Mouse (Mus musculus) liver, adult 2 months (tissue): ENCODE data around the gene Kti12. TPM values are rescaled to one million over a fixed set of nuclear protein-coding genes. Genes with fewer than 3 reads are reported as not detected.

Experiments
- DNase-seq: peaks from one replicate; pipeline ENCODE4 v3.0.0-alpha.2; 2011; ENCODE audit warnings: low read depth, low spot score; ENCODE audit errors: extremely low read depth
- H3K27ac ChIP-seq: fragments of 200-500 bp; replicated peaks from 2 replicates; pipeline ENCODE4 v1.5.1; 2012; ENCODE audit warnings: low read depth, mild to moderate bottlenecking, control low read depth, inconsistent platforms, low read length; ENCODE audit not compliant: insufficient read depth
- H3K27me3 ChIP-seq: fragments of 200-500 bp; 2 replicates; pipeline ENCODE4 v1.6.1; 2012; ENCODE audit warnings: mild to moderate bottlenecking, moderate library complexity, low read length, inconsistent platforms; ENCODE audit not compliant: control insufficient read depth, insufficient read depth
- H3K36me3 ChIP-seq: fragments of 200-500 bp; 2 replicates; pipeline ENCODE4 v1.6.1; 2012; ENCODE audit warnings: low read length, inconsistent platforms; ENCODE audit not compliant: control insufficient read depth, insufficient read depth
- H3K4me1 ChIP-seq: fragments of 200-500 bp; 2 replicates; pipeline ENCODE4 v1.6.1; 2011; ENCODE audit warnings: low read length; ENCODE audit not compliant: control insufficient read depth, insufficient read depth
- H3K4me3 ChIP-seq: fragments of 200-500 bp; 2 replicates; pipeline ENCODE4 v1.5.1; 2011; ENCODE audit warnings: low read depth, mild to moderate bottlenecking, control low read depth, low read length, moderate library complexity; ENCODE audit not compliant: insufficient read depth
- H3K79me2 ChIP-seq: fragments of 200-500 bp; 2 replicates; pipeline ENCODE4 v1.6.1; 2012; ENCODE audit warnings: inconsistent platforms, mild to moderate bottlenecking, low read length, moderate library complexity; ENCODE audit not compliant: control insufficient read depth, insufficient read depth
- H3K9ac ChIP-seq: fragments of 200-500 bp; 2 replicates; pipeline ENCODE4 v1.6.1; 2012; ENCODE audit warnings: low read depth, mild to moderate bottlenecking, control low read depth, inconsistent platforms, low read length
- CTCF ChIP-seq: fragments of 200-500 bp; IDR thresholded peaks from 2 replicates; pipeline ENCODE4 v1.5.1; 2011; ENCODE audit warnings: low read depth, low read length, control low read depth
- POLR2A ChIP-seq: fragments of 200-500 bp; IDR thresholded peaks from 2 replicates; pipeline ENCODE4 v1.6.1; 2011; ENCODE audit warnings: low read length, control low read depth; ENCODE audit not compliant: insufficient read depth; ENCODE audit errors: extremely low read depth
- WGBS: fragments of 180-500 bp; shearing (Covaris S2); methylation state at CpG from one replicate; pipeline ENCODE4 v1.1.7; 2018; 5-methylcytosine and 5-hydroxymethylcytosine counted together
- polyA plus RNA-seq: library from polyadenylated mRNA; depleted of rRNA; stranded (reverse); fragments of >200 nt; gene quantifications from 2 replicates; pipeline ENCODE4 v1.2.3, GENCODE M21; 2012; rRNA removed
- total RNA-seq: library from RNA; depleted of rRNA; stranded (reverse); fragments of >200 nt; gene quantifications from 2 replicates; pipeline ENCODE4 v1.2.3, GENCODE M21; 2014; rRNA removed

The Kti12 gene
- total and polyA plus RNA-seq, 2 experiments = 8.1 to 32.0 TPM

- H3K36me3 ChIP-seq = no peaks in the 10 kb centered on the region
- WGBS = 84% methylated on average over 5 of the region's 5 CpGs
- no peak overlapping the region for H3K27ac ChIP-seq
- no peak overlapping the region for H3K9ac ChIP-seq
- H3K4me1 ChIP-seq = no peaks in the 10 kb centered on the region
- H3K79me2 ChIP-seq = no peaks in the 10 kb centered on the region
- TF ChIP-seq POLR2A = no peak
- TF ChIP-seq CTCF = no peak
- H3K27me3 ChIP-seq = no peaks in the 10 kb centered on the region
- no peak overlapping the region for H3K4me3 ChIP-seq
- DNase-seq = no peak
Measured at GRCm38 (mm10) chr4:108873746-108874145, 26.2 kb downstream of the Kti12 start.

- Histone ChIP-seq H3K79me2 (no peaks in the 10 kb centered on the region), H3K4me3 (no peak overlapping the region), H3K9ac (no peak overlapping the region), H3K4me1 (0 out of 2 replicates have a peak, but pooled peaks cover 5% of the 10 kb centered on the region), H3K27ac (no peak overlapping the region), H3K27me3 (peaks cover 8% of the 10 kb centered on the region), H3K36me3 (no peaks in the 10 kb centered on the region)
- DNase-seq = no peak
- 90% methylated on average over 6 of the region's 6 CpGs for WGBS
- TF ChIP-seq CTCF (no peak), POLR2A (no peak)
Measured at GRCm38 (mm10) chr4:108877901-108878300, 30.3 kb downstream of the Kti12 start.

GRCm38 (mm10) chr4:108878963-108879822 is 31.6 kb downstream of the Kti12 start, which contains the start of gene Rab3b:
Gene Rab3b (plus strand): TSS chr4:108879063.
- H3K36me3 ChIP-seq = no peaks in the 10 kb centered on the region
- no peak within 1 kb of the TSS for H3K27ac ChIP-seq
- peaks cover 8% of the 10 kb centered on the region for H3K27me3 ChIP-seq
- peak within 1 kb of the TSS; percentile 66 for H3K4me3 ChIP-seq
- H3K9ac ChIP-seq = peak within 1 kb of the TSS; percentile 55; the same call in 1 of the 2 replicates
- WGBS = 2% methylated on average over 46 of the region's 46 CpGs
- no peaks in the 10 kb centered on the region for H3K79me2 ChIP-seq
- TF ChIP-seq CTCF = no peak
- peak; percentile 4 for DNase-seq
- 0 out of 2 replicates have a peak, but pooled peaks cover 5% of the 10 kb centered on the region for H3K4me1 ChIP-seq

- no peak for TF ChIP-seq CTCF
- no peak for TF ChIP-seq POLR2A
- H3K36me3 ChIP-seq = no peaks in the 10 kb centered on the region
- DNase-seq = no peak
Measured at GRCm38 (mm10) chr4:108883815-108884214, 36.2 kb downstream of the Kti12 start.

GRCm38 (mm10) chr4:108887456-108887855 is 39.9 kb downstream of the Kti12 start:
- Histone ChIP-seq H3K79me2 (no peaks in the 10 kb centered on the region), H3K27me3 (no peaks in the 10 kb centered on the region), H3K4me1 (no peaks in the 10 kb centered on the region), H3K4me3 (no peak overlapping the region), H3K36me3 (no peaks in the 10 kb centered on the region), H3K9ac (no peak overlapping the region), H3K27ac (no peak overlapping the region)
- TF ChIP-seq POLR2A = no peak
- no peak for TF ChIP-seq CTCF
- WGBS = 90% methylated on average over 4 of the region's 4 CpGs
- DNase-seq = no peak

More at GRCm38 (mm10) chr4:108883815-108884214, 36.2 kb downstream of the Kti12 start:
- H3K27ac ChIP-seq = no peak overlapping the region
- peaks cover 7% of the 10 kb centered on the region for H3K27me3 ChIP-seq
- no peaks in the 10 kb centered on the region for H3K79me2 ChIP-seq
- no peak overlapping the region for H3K9ac ChIP-seq
- H3K4me1 ChIP-seq = 0 out of 2 replicates have a peak, but pooled peaks cover 5% of the 10 kb centered on the region
- no peak overlapping the region for H3K4me3 ChIP-seq
- WGBS = 69% methylated on average over 13 of the region's 13 CpGs

GRCm38 (mm10) chr4:108890876-108891275 is 43.3 kb downstream of the Kti12 start:
- H3K9ac ChIP-seq = no peak overlapping the region
- H3K79me2 ChIP-seq = no peaks in the 10 kb centered on the region
- no peaks in the 10 kb centered on the region for H3K4me1 ChIP-seq
- no peaks in the 10 kb centered on the region for H3K27me3 ChIP-seq
- H3K4me3 ChIP-seq = no peak overlapping the region
- TF ChIP-seq POLR2A (no peak), CTCF (no peak)
- 85% methylated on average over 6 of the region's 6 CpGs for WGBS
- no peaks in the 10 kb centered on the region for H3K36me3 ChIP-seq
- DNase-seq = no peak
- no peak overlapping the region for H3K27ac ChIP-seq

Other genes with a start within 250 kb of the Kti12 start
- 7.1 and 8.7 TPM in 2 replicates for gene Cc2d1b, start 227.8 kb upstream of the Kti12 start, total RNA-seq
- 6.7 and 9.5 TPM in 2 replicates for gene Cc2d1b, start 227.8 kb upstream of the Kti12 start, polyA plus RNA-seq
- 0.40 and 0.46 TPM in 2 replicates for gene 3110021N24Rik, start 128.1 kb upstream of the Kti12 start, total RNA-seq
- gene 3110021N24Rik, start 128.1 kb upstream of the Kti12 start, polyA plus RNA-seq = not detected in 2 replicates
- 15.0 and 15.4 TPM in 2 replicates for gene Zfyve9, start 67.0 kb upstream of the Kti12 start, total RNA-seq
- 2.1 and 2.2 TPM in 2 replicates for gene Zfyve9, start 67.0 kb upstream of the Kti12 start, polyA plus RNA-seq
- 27.3 and 29.9 TPM in 2 replicates for gene Btf3l4, start 14.2 kb upstream of the Kti12 start, total RNA-seq
- 7.0 and 8.1 TPM in 2 replicates for gene Btf3l4, start 14.2 kb upstream of the Kti12 start, polyA plus RNA-seq
- gene Txndc12, start 13.2 kb upstream of the Kti12 start, total RNA-seq = 38.1 and 41.4 TPM in 2 replicates
- gene Txndc12, start 13.2 kb upstream of the Kti12 start, polyA plus RNA-seq = 15.3 and 19.4 TPM in 2 replicates
- 0.07 and 0.09 TPM in 2 replicates for gene A730015C16Rik, start 834 bp downstream of the Kti12 start, total RNA-seq
- gene A730015C16Rik, start 834 bp downstream of the Kti12 start, polyA plus RNA-seq = 0.09 and 0.37 TPM in 2 replicates
- 0.09 and 0.27 TPM in 2 replicates for gene Rab3b, start 31.3 kb downstream of the Kti12 start, total RNA-seq
- gene Rab3b, start 31.3 kb downstream of the Kti12 start, polyA plus RNA-seq = 0.96 and 1.4 TPM in 2 replicates
- gene Nrd1, start 152.9 kb downstream of the Kti12 start, total RNA-seq = 56.6 and 61.5 TPM in 2 replicates
- gene Nrd1, start 152.9 kb downstream of the Kti12 start, polyA plus RNA-seq = 13.3 and 14.5 TPM in 2 replicates